Mouse (Mus musculus): Measurements from ENCODE around the gene Smarcb1.

The Smarcb1 gene

DNA sequence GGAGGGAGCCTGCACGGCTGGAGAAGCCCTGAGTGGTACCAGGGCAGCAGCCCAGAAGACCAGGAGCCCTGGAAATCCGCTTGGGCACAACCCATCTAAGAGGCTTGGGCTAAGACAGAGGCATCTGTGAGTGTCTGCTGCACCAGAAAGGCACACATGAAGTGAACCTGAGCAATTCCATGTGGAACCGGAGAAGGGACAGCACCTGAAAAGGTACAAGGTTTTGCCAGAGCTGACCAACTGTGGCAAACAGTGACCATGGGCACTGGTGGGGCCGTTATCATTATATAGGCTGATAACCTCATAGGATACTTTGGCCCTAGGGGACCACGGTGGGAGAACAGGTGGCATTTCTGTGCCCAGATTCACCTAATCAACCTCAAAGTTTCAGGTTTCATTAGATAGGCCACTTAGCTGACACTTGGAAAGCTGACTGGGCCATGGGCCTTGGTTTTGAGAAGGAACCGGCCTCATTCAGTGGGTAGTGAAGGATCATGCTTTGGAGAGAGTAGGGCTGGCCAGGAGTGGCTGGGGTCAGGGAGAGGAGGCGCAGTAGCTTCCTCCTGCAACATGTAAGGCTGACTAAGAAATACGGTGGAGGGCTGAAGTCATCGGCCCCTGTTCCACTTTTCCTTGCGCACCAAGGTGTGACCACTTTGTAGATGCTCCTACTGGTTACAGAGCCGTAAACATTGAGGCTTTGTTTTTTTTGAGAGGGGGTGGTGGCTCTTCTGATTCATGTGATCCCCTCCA, 65.1 kb downstream of the Smarcb1 start:
- no peak for DNase-seq (ENCODE audit: low read depth, low spot score)

DNA sequence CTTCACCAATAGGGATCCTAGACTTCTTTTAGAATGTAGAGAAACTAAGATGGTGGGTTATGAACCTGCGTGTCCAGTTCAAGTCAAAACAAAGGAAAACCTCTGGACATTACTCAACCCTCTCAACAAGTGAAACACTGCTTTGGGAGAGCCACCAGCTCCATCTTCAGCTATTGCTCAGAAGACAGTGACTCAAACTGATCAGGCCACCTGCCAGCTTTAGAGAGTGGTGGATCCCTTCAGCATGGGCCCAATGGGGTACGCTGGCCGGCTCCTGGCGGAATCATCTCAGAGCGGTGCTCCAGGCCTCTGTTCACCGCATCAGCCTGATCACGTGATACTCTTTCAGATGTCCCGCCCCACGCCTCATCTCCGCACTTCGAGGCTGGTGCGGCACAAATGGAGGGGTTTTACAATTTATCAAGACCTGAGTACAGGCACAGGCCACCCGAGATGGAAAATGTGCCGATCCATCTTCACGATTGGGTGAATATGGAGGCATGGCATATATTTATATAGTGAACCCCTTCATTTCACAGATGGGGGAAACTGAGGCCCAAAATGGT, 65.9 kb downstream of the Smarcb1 start:
- DNase-seq (ENCODE audit: low read depth, low spot score) = no peak

DNA sequence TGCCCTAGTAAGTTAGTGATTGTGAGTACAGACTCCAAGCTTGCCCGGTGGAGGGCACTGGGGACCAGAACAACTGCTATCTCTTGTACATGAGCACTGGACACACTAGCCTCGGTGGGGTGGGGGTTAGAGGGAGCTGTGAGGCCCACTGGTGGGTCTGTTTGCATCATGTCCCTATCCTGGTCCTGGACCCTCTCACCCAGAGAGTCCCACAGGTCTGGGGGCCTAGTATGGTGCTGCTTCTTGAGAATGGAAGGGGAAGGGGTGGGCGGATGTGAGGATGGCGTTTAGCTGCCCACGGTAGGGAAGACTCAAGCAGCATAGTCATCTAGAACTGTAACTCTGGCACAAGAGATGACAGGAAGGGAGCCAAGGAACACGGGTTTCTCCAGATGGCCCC, 66.6 kb downstream of the Smarcb1 start:
- no peak for DNase-seq (ENCODE audit: low read depth, low spot score)

DNA sequence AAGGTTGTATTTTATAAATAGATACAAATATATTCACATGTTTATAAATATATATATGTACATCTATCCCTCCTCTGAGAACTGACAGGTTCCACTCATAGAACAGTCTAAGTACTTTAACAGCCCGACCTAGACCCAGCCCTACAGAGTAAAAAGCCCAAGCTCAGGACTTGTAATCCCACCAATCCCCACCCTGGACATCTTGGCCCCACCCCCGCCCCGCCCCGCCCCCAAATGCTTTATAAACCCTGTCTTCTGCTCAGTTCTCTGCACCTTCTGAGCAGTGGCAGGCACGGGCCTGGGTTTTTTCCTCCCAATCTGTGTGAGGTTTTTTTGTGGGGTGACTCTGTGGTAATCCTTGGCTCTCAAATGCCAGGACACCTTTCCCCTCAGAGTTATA, 67.3 kb downstream of the Smarcb1 start:
- DNase-seq (ENCODE audit: low read depth, low spot score) = no peak

DNA sequence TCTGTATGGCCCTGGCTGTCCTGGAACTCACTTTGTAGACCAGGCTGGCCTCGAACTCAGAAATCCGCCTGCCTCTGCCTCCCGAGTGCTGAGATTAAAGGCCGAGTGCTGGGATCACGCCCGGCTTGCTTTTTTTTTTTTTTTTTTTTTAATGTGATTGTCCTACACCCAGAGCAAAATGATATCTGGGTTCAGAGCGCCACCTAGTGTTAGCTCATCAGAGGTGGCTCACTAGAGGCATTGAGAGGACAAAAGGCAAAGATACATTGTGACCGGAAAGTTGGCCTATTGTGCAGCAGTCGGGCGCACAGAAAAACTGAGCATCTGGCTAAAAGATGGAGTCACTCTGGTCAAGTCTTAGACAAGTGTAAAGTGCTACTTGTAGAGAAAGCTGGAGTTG, 68.0 kb downstream of the Smarcb1 start:
- DNase-seq (ENCODE audit: low read depth, low spot score) = peak; percentile 77

DNA sequence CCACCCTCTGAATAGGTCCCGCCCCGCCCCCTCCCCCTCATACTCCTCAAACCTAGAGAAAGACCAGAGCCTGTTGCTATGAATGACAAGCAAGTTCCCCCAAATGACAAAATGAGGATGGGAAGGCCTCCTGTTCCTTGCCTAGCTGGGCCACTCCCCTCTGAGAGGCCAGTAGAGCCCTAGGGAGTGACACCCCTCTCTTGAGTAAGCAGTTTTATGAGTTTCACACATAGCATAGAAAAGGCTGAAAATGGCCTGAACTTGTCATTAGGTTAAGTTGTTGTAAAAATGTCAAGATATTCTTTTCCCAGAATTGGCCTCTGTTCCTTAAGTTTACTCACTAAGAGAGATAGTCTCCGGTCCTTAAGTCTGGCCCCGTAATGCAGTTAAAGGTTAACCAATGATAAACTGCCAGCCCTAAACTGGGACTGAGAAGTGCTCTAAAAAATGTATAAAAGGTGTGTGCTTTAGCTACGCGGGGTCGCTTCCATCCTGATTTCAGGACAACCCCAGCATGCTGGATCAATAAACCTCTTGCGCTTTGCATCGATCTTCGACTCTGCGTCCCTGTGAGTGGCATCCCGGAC, 68.8 kb downstream of the Smarcb1 start:
- no peak for DNase-seq (ENCODE audit: low read depth, low spot score)

DNA sequence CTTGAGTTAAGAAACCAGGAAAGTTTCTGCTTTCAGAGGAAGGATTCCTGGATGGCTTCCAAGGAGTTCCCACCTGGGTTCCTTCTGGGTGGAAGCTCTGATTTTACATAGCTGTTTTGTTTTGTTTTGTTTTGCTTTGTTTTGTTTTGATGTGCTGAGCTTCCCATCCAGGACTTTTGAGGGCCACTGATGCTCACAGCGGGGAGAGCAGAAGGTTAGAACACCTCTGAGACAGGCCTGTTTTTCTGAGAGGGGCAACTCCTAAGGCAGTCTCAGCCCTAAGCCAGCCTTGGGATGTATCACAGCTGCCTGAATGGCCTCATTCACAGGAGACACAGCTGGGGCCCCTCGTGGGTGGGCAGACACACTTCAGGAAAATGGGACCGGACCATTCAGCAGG, 69.7 kb downstream of the Smarcb1 start:
- no peak for DNase-seq (ENCODE audit: low read depth, low spot score)

DNA sequence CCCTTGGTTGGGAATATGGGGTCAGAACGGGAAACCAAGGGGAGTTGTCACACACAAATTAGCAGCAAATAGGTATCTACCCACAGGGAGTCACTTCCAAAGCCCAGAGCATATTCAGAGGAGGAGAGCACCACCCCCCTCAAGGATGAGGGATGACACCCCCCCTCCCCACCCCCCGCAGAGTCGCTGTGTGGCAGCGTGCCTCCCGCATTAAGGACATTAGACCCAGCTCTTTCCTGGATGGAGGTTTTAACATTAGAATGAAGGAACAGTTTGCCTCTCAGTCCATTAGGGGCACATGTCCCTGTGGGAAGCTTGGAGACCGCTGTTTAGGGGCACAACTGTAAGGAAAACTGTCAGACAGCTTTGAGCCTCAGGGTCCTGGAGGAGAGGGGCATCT, 70.3 kb downstream of the Smarcb1 start:
- DNase-seq (ENCODE audit: low read depth, low spot score) = no peak

DNA sequence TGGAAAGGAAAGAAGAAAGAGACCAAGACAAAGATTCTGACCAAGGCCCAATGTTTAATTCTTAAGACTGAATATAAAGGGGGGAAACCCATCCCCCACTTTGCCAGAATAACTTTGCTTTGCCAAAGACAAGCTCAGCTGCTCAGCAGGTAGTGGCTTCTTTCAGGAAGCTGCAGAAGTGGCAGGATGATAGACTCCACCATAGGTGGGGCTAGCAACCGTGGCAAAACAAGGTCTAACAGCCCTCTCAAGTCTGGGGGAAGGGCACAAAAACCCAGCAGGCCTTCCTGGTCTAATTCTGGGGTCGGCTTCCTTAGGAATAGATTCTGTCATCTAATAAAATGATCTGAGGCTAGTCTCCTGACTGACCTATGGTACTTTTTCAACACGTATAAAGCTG, 73.0 kb downstream of the Smarcb1 start:
- no peak for DNase-seq (ENCODE audit: low read depth, low spot score)
